9 mouse cellular contexts compared by ENCODE assay signal in the genomic region with DNA sequence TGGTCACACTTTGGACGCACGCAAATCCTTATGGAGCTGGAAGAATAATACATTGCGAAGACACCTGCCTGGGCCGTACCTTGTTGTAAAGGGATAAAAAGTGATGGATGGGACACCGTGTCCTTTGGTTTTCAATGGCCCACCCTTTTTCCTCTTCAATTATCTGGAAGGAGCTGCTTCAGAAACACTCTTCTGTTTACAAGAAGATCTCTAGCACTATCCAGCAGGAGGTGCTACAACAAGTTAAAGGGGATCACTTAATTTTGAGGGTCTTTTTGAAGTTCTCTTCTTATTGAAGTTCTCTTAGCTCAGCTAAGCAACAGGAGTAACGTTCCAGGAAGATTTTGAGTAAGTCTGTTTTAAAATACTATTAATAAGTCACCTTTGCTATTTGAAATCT.
A peak's percentile ranks its signal among the peaks of the same experiment; 100 is the strongest.
DNase-seq lines count a peak whose midpoint lies in the region; ATAC-seq and TF ChIP-seq lines count a peak whose summit lies in the region.
"Had no signal": no experiment of that assay in that cellular context is flagged by ENCODE, and none has a peak within 500 bp of the region (broad histone marks: within the 10 kb centered on the region; RNA-seq: fewer than 3 reads in every experiment).

No protein-coding gene starts in this region.

- H3K4me3 ChIP-seq in heart, adult 2 months = no peak overlapping the region
- H3K4me3 ChIP-seq in forebrain, embryonic 11.5 days (ENCODE audit: low read depth, low read length) = no peak overlapping the region
- no peak overlapping the region for H3K4me3 ChIP-seq in limb, embryonic 15.5 days

- H3K36me3 ChIP-seq in heart, adult 2 months (ENCODE audit: control insufficient read depth, insufficient read depth, low read length) = peaks cover 18% of the 10 kb centered on the region
- no peaks in the 10 kb centered on the region for H3K36me3 ChIP-seq in forebrain, embryonic 11.5 days (ENCODE audit: control insufficient read depth, insufficient read depth, low read length)
- no peaks in the 10 kb centered on the region for H3K36me3 ChIP-seq in limb, embryonic 15.5 days

- H3K79me2 ChIP-seq in heart, adult 2 months (replicated peaks; ENCODE audit: control insufficient read depth, insufficient read depth, low read length) = peaks cover 5% of the 10 kb centered on the region

- TF ChIP-seq EP300 in heart, adult 2 months (IDR thresholded peaks at IDR 0.05; ENCODE audit: insufficient read depth, low read depth, low read length) = no peak

- no peak for ATAC-seq in forebrain, embryonic 11.5 days (replicated peaks; ENCODE audit: low FRiP score)
- ATAC-seq in limb, embryonic 15.5 days (ENCODE audit: insufficient number of reproducible peaks, low FRiP score, low TSS enrichment, low read depth) = no peak
- no peak for ATAC-seq in erythroid progenitor cell, adult 5-6 weeks (replicated peaks; ENCODE audit: low FRiP score, poor library complexity, severe bottlenecking)

- H3K9ac ChIP-seq in heart, adult 2 months (ENCODE audit: low read depth, low read length) = no peak overlapping the region
- H3K9ac ChIP-seq in forebrain, embryonic 11.5 days (ENCODE audit: low read length) = no peak overlapping the region
- no peak overlapping the region for H3K9ac ChIP-seq in limb, embryonic 15.5 days

- H3K4me2 ChIP-seq in forebrain, embryonic 11.5 days (ENCODE audit: low read depth, low read length, severe bottlenecking) = peak overlapping the region; percentile 33; the same call in 1 of the 2 replicates
- peak overlapping the region; percentile 27; the same call in 1 of the 2 replicates for H3K4me2 ChIP-seq in limb, embryonic 15.5 days

- peak; percentile 39 for TF ChIP-seq CTCF in heart, adult 2 months (IDR thresholded peaks at IDR 0.05)

- no peak for TF ChIP-seq POLR2A in heart, adult 2 months (IDR thresholded peaks at IDR 0.05; ENCODE audit: insufficient read depth, low read depth, low read length)

- no peak overlapping the region for H3K27ac ChIP-seq in heart, adult 2 months
- no peak overlapping the region for H3K27ac ChIP-seq in forebrain, embryonic 11.5 days (ENCODE audit: low read depth, low read length)
- H3K27ac ChIP-seq in limb, embryonic 15.5 days = no peak overlapping the region

- 84% methylated on average over 6 of the region's 6 CpGs for WGBS in heart, adult 2 months
- 64% methylated on average over 6 of the region's 6 CpGs for WGBS in forebrain, embryonic 11.5 days
- WGBS in limb, embryonic 15.5 days = 59% methylated on average over 6 of the region's 6 CpGs

- H3K9me3 ChIP-seq in forebrain, embryonic 11.5 days (ENCODE audit: control insufficient read depth, low read length) = no peaks in the 10 kb centered on the region
- no peaks in the 10 kb centered on the region for H3K9me3 ChIP-seq in limb, embryonic 15.5 days

- peaks cover 7% of the 10 kb centered on the region for H3K4me1 ChIP-seq in heart, adult 2 months (ENCODE audit: control insufficient read depth, insufficient read depth, low read length)
- peaks cover 4% of the 10 kb centered on the region; the same call in 1 of the 2 replicates for H3K4me1 ChIP-seq in forebrain, embryonic 11.5 days (replicated peaks; ENCODE audit: control insufficient read depth, insufficient read depth, low read length)
- H3K4me1 ChIP-seq in limb, embryonic 15.5 days = peaks cover 24% of the 10 kb centered on the region

- H3K27me3 ChIP-seq in heart, adult 2 months (ENCODE audit: control insufficient read depth, insufficient read depth, low read length) = no peaks in the 10 kb centered on the region
- H3K27me3 ChIP-seq in forebrain, embryonic 11.5 days (ENCODE audit: control insufficient read depth, insufficient read depth, low read length) = no peaks in the 10 kb centered on the region
- H3K27me3 ChIP-seq in limb, embryonic 15.5 days = no peaks in the 10 kb centered on the region

- DNase-seq in heart, adult 2 months = no peak
- no peak for DNase-seq in heart, adult 8-10 months (ENCODE audit: low spot score)
- DNase-seq in 3T3-L1 (ENCODE audit: low read depth, low spot score) = peak; percentile 34
- no peak for DNase-seq in forebrain, embryonic 11.5 days (ENCODE audit: low spot score)
- no peak for DNase-seq in right cerebral cortex, postnatal 36 days (ENCODE audit: low spot score in 2 of 2)
- DNase-seq in gastrocnemius, postnatal 14 days = no peak
- DNase-seq: right cerebral cortex, postnatal 4 days had no signal

- intact Hi-C loops in heart, adult 2 months (cut with DNase I) = no loop called here
- intact Hi-C loops in gastrocnemius, postnatal 14 days (cut with DNase I; ENCODE audit: low total_unique reads) = no loop called here
